Mouse (Mus musculus) olfactory bulb, adult 2 months (tissue): ENCODE results near the gene Ccnyl1.

Experiments
- CTCF ChIP-seq: fragments of 200-500 bp; IDR thresholded peaks from 2 replicates; pipeline ENCODE4 v1.5.1; 2012; ENCODE audit warnings: low read depth, mild to moderate bottlenecking, low read length, moderate library complexity; ENCODE audit not compliant: insufficient read depth
- POLR2A ChIP-seq: fragments of 200-500 bp; IDR thresholded peaks from 2 replicates; pipeline ENCODE4 v1.6.1; 2012; ENCODE audit warnings: mild to moderate bottlenecking, low read depth, low read length, moderate library complexity; ENCODE audit not compliant: insufficient read depth

GRCm38 (mm10) chr1:64744616-64745015 lies 54.4 kb downstream of the Ccnyl1 start:
- TF ChIP-seq CTCF (no peak), POLR2A (no peak)
